Mouse (Mus musculus) thymus, adult 2 months (tissue): ENCODE data around the gene Slc27a1. TPM values are rescaled to one million over a fixed set of nuclear protein-coding genes. Genes with fewer than 3 reads are reported as not detected.
A peak's percentile ranks its signal among the peaks of the same experiment; 100 is the strongest.

Source experiments
- DNase-seq: peaks from one replicate; pipeline ENCODE4 v3.0.0; 2021
- H3K27ac ChIP-seq: fragments of 200-500 bp; 2 replicates; pipeline ENCODE4 v1.5.1; 2012; ENCODE audit warnings: low read length, control low read depth; ENCODE audit not compliant: control insufficient read depth, insufficient read depth
- H3K27me3 ChIP-seq: fragments of 200-500 bp; 2 replicates; pipeline ENCODE4 v1.6.1; 2012; ENCODE audit warnings: mild to moderate bottlenecking, low read length, moderate library complexity, mixed read lengths; ENCODE audit not compliant: control insufficient read depth, insufficient read depth
- H3K36me3 ChIP-seq: fragments of 200-500 bp; 2 replicates; pipeline ENCODE4 v1.6.1; 2012; ENCODE audit warnings: mild to moderate bottlenecking, low read length, moderate library complexity; ENCODE audit not compliant: control insufficient read depth, insufficient read depth
- H3K4me1 ChIP-seq: fragments of 200-500 bp; replicated peaks from 2 replicates; pipeline ENCODE4 v1.6.1; 2012; ENCODE audit warnings: low read length; ENCODE audit not compliant: control insufficient read depth, insufficient read depth
- H3K4me3 ChIP-seq: fragments of 200-500 bp; 2 replicates; pipeline ENCODE4 v1.5.1; 2012; ENCODE audit warnings: mild to moderate bottlenecking, low read length, control low read depth, moderate library complexity; ENCODE audit not compliant: control insufficient read depth, insufficient read depth
- CTCF ChIP-seq: fragments of 200-500 bp; IDR thresholded peaks from 2 replicates; pipeline ENCODE4 v1.5.1; 2012; ENCODE audit warnings: mild to moderate bottlenecking, control low read depth, low read length, moderate library complexity, borderline replicate concordance; ENCODE audit not compliant: control insufficient read depth, poor library complexity, insufficient read depth; ENCODE audit errors: extremely low read depth
- POLR2A ChIP-seq: fragments of 200-500 bp; IDR thresholded peaks from 2 replicates; pipeline ENCODE4 v1.6.1; 2012; ENCODE audit warnings: mild to moderate bottlenecking, low read length, control low read depth, moderate library complexity; ENCODE audit not compliant: control insufficient read depth, poor library complexity, insufficient read depth; ENCODE audit errors: extremely low read depth
- WGBS: fragments of 180-500 bp; shearing (Covaris S2); methylation state at CpG from one replicate; pipeline ENCODE4 v1.1.7; 2018; 5-methylcytosine and 5-hydroxymethylcytosine counted together
- polyA plus RNA-seq: library from polyadenylated mRNA; depleted of rRNA; stranded (reverse); fragments of >200 nt; gene quantifications from 2 replicates; pipeline ENCODE4 v1.2.3, GENCODE M21; 2012

The Slc27a1 gene
- polyA plus RNA-seq, 1 experiment: 176 TPM

DNA sequence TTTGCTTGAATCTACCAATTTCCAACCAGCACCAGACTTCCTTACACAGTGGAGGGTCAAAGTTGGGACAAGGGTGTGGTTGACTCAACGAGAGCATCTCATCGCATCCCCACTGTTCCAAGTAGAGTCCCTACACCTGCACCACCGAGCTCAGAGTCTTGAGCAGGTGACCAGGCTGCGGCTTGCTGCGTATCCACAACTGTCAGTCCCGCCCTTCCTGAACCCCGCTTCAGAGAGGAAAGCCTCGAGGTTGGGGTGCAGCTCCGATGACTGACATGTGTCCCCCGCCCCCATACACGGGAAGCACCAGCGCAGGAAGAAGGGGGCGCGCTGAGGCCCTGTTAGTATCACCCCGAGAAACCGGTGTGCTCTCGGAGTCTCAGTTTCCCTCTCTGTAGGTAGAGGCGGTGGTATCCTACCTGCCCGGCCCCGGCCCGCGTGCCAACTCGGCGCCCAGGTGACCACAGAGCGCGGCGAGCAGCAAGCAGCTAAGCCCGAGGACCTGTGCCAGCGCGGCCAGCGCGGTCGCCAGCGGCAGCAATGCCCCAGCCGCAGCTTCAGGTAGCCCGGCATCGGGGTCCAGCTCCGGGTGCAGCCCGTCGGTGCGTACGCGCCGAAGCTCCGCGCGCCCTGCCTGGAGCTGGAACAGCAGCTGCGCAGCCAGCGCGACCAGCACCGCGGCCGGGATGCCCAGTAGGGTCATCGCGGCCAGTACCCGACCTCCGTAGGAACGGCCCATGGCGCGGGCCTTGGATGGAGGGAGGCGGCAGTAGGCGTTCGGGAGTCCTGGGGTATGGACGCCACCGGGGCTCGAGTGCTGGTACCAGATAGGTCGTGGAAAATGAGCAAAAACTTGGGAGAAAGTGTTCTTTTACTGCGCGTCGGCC is 10.4 kb upstream of the Slc27a1 start, which contains the start of gene Tmem221:
TSS of gene Tmem221 (minus strand) at position 801 of the 887 bp plus-strand sequence.
- H3K4me3 ChIP-seq: peak within 1 kb of the TSS; percentile 70
- TF ChIP-seq POLR2A: peak; percentile 41; the same call in 1 of the 2 replicates
- no peak for TF ChIP-seq CTCF
- H3K4me1 ChIP-seq: peaks cover 50% of the 10 kb centered on the region
- H3K36me3 ChIP-seq: no peaks in the 10 kb centered on the region
- peak; percentile 76 for DNase-seq
- H3K27me3 ChIP-seq: no peaks in the 10 kb centered on the region
- 1% methylated on average over 70 of the region's 70 CpGs for WGBS
- peak within 1 kb of the TSS; percentile 53; the same call in 1 of the 2 replicates for H3K27ac ChIP-seq

DNA sequence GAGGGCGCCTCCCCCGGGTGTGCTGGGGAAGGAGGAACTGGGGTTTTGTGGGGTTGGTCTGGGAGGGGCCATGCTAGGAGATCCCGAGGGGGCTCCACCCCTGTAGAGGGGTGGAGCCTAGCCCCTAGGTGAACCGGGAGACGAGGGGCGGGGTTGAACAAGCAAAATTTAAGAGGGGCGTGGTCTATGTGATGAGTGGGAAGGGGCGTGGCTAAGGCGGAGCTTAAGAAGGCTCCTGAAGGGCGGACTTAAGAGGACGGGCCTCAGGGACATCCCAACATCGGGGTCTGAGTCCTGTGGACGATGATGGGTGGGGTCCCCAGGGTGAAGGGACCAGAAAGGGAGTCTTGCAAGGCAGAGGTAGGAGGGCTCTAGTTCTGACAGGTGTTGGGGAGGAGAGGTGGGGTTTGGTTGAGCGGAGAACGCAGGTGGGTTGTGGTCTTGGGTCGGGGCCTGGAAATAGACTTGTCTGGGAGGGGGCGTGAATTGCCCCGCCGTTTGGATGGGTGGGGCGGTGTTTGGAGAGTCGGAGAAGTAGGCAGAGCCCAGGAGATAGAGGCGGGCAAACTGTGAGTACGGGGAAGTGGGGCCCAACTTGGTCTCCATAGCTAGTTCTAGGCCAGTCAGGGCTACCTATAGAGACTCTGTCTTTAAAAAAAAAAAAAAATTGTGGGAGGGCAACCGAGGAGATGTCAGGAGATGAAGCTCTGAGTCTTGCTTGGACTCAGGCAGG is 9.6 kb upstream of the Slc27a1 start:
- Histone ChIP-seq H3K4me1 (peaks cover 42% of the 10 kb centered on the region), H3K27me3 (no peaks in the 10 kb centered on the region), H3K4me3 (peak overlapping the region; percentile 70), H3K27ac (no peak overlapping the region), H3K36me3 (no peaks in the 10 kb centered on the region)
- 2% methylated on average over 24 of the region's 24 CpGs for WGBS
- TF ChIP-seq POLR2A: 0 out of 2 replicates have a peak, but pooled peaks have one; percentile 43
- TF ChIP-seq CTCF: peak; percentile 56; the same call in 1 of the 2 replicates
- peak; percentile 80 for DNase-seq

DNA sequence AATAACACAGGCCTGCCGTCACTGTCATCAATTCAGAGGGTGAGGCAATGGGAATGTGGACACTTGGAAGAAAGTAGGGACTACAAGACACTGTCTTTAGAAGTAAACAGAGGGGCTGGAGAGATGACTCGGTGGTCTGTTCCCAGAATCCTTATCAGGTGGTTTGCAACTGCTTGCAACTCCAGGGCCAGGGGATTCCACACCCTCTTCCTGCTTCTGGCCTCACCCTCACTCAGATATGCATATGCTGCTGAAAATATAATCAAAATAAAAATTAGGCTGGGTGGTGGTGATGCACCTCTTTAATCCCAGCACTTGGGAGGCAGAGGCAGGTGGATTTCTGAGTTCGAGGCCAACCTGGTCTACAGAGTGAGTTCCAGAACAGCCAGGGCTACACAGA is 8.6 kb upstream of the Slc27a1 start:
- Histone ChIP-seq H3K27me3 (no peaks in the 10 kb centered on the region), H3K4me3 (no peak overlapping the region), H3K4me1 (peaks cover 39% of the 10 kb centered on the region), H3K36me3 (no peaks in the 10 kb centered on the region), H3K27ac (no peak overlapping the region)
- no peak for TF ChIP-seq CTCF
- TF ChIP-seq POLR2A: no peak
- 86% methylated on average over 3 of the region's 3 CpGs for WGBS
- no peak for DNase-seq

DNA sequence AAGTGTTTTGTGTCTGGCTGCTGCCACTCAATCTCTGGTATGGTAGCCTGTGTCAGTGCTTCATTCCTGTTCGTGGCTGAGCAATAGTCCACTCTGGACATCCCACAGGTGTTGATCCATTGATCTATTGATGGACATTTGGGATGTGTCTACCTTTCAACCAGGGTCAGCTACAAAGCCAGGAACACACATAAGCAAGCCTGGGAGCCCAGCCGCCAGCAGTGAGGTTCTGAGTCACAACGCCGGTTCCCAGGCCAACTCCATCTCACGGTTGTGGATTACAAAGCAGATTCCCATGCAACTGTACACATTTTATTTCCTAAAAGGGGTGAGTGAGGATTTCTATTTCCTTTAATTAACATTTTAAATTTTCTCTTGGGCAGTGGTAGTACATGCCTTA is 7.9 kb upstream of the Slc27a1 start:
- DNase-seq: no peak
- 95% methylated on average over 5 of the region's 5 CpGs for WGBS
- no peak for TF ChIP-seq CTCF
- no peak for TF ChIP-seq POLR2A
- Histone ChIP-seq H3K36me3 (no peaks in the 10 kb centered on the region), H3K4me3 (no peak overlapping the region), H3K4me1 (peaks cover 39% of the 10 kb centered on the region), H3K27ac (no peak overlapping the region), H3K27me3 (no peaks in the 10 kb centered on the region)

DNA sequence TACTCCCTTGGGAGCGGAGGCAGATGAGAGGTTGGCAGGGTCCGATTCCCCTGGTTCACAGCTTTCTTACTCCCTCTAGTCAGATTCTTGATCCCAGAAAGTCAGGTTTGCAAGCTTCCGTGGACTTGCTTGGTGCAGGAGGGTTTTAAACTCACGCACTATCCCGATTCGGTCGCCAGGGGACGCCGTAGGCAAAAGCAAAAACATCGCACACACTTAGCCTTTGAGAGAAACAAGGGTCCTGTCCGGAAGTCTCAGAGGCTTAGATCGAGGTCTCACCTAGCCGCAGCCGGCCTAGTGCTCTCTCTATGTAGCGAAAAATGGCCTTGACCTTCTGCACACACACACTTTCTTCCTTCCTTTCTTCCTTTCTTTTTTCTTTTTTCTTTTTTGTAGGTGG is 7.3 kb upstream of the Slc27a1 start:
- Histone ChIP-seq H3K27me3 (no peaks in the 10 kb centered on the region), H3K4me1 (peaks cover 39% of the 10 kb centered on the region), H3K4me3 (no peak overlapping the region), H3K36me3 (no peaks in the 10 kb centered on the region), H3K27ac (no peak overlapping the region)
- peak; percentile 66 for DNase-seq
- TF ChIP-seq POLR2A (0 out of 2 replicates have a peak, but pooled peaks have one; percentile 21), CTCF (peak; percentile 94; the same call in 1 of the 2 replicates)
- WGBS: 4% methylated on average over 15 of the region's 15 CpGs

DNA sequence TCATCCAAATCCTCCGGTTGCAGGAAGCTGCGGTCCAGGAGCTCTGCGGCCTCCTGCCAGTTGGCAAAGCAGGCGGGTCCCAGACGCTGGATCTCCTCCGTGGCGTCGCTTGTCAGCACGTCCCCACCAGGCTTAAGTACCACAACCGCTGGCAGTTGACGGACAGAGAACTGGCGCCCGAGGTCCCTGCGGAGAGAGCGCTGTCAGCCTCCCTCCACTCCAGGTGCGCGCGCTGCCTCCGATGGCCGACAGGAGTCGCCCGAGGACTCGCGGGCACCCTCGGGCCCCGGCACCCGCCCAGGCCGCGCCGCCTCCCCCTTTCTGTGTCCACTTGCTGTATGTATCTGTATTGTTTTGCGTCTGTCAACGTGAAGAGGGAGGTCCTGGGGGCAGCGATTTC is 5.9 kb upstream of the Slc27a1 start:
- no peak overlapping the region for H3K4me3 ChIP-seq
- TF ChIP-seq CTCF (peak; percentile 94), POLR2A (no peak)
- H3K36me3 ChIP-seq: no peaks in the 10 kb centered on the region
- DNase-seq: peak; percentile 87
- H3K4me1 ChIP-seq: peaks cover 29% of the 10 kb centered on the region
- 1% methylated on average over 33 of the region's 33 CpGs for WGBS
- no peak overlapping the region for H3K27ac ChIP-seq
- no peaks in the 10 kb centered on the region for H3K27me3 ChIP-seq
